In the genomic region with DNA sequence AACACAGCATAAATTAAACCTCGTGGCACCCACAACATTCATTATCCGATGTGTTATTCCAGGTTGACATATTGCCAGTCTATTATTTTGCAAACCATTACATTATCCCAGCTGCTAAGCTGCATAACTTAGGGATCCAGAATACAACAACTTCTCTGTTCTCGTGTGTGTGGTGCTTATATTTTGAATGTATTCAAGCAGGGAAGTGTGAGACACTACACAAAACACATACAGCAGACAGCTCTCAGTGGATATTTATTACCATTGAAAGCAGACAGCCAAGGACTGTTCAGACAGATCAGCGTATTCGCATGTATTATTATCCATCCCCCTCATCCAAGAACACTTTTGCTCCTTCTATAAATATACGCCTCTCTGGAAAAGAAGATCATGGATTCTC, we compare ENCODE assay signal across 25 mouse cellular contexts.
DNase-seq lines count a peak whose midpoint lies in the region; ATAC-seq and TF ChIP-seq lines count a peak whose summit lies in the region.
"Had no signal": no experiment of that assay in that cellular context is flagged by ENCODE, and none has a peak within 500 bp of the region (broad histone marks: within the 10 kb centered on the region; RNA-seq: fewer than 3 reads in every experiment).

No protein-coding gene starts in this region.

- H3K9me3 ChIP-seq in forebrain, embryonic 11.5 days (ENCODE audit: control insufficient read depth, low read length) = no peaks in the 10 kb centered on the region
- 0 out of 2 replicates have a peak, but pooled peaks cover 3% of the 10 kb centered on the region for H3K9me3 ChIP-seq in forebrain, embryonic 10.5 days
- H3K9me3 ChIP-seq in midbrain, embryonic 13.5 days = no peaks in the 10 kb centered on the region
- H3K9me3 ChIP-seq in midbrain, postnatal 0 days (ENCODE audit: low read length) = no peaks in the 10 kb centered on the region
- no peaks in the 10 kb centered on the region for H3K9me3 ChIP-seq in forebrain, embryonic 13.5 days (replicated peaks)
- no peaks in the 10 kb centered on the region for H3K9me3 ChIP-seq in midbrain, embryonic 16.5 days (replicated peaks; ENCODE audit: control insufficient read depth, low read length, poor library complexity, severe bottlenecking)
- H3K9me3 ChIP-seq in kidney, embryonic 14.5 days (ENCODE audit: control insufficient read depth, low read length) = no peaks in the 10 kb centered on the region
- H3K9me3 ChIP-seq: intestine, embryonic 15.5 days; liver, embryonic 15.5 days; lung, embryonic 15.5 days; midbrain, embryonic 12.5 days; neural tube, embryonic 15.5 days; stomach, embryonic 15.5 days had no signal

- H3K9ac ChIP-seq in forebrain, embryonic 11.5 days (ENCODE audit: low read length) = no peak overlapping the region
- no peak overlapping the region for H3K9ac ChIP-seq in midbrain, embryonic 13.5 days (replicated peaks)
- H3K9ac ChIP-seq in midbrain, postnatal 0 days (replicated peaks; ENCODE audit: low read length, poor library complexity, severe bottlenecking) = no peak overlapping the region
- H3K9ac ChIP-seq in forebrain, embryonic 13.5 days = no peak overlapping the region
- no peak overlapping the region for H3K9ac ChIP-seq in midbrain, embryonic 16.5 days (ENCODE audit: low read depth, low read length)
- H3K9ac ChIP-seq in kidney, embryonic 14.5 days (ENCODE audit: low read depth, low read length) = no peak overlapping the region
- H3K9ac ChIP-seq: intestine, embryonic 15.5 days; liver, embryonic 15.5 days; lung, embryonic 15.5 days; midbrain, embryonic 12.5 days; neural tube, embryonic 15.5 days; stomach, embryonic 15.5 days had no signal

- H3K4me2 ChIP-seq in forebrain, embryonic 11.5 days (ENCODE audit: low read depth, low read length, severe bottlenecking) = no peak overlapping the region
- no peak overlapping the region for H3K4me2 ChIP-seq in midbrain, embryonic 13.5 days (replicated peaks)
- no peak overlapping the region for H3K4me2 ChIP-seq in midbrain, postnatal 0 days (ENCODE audit: low read depth, low read length, poor library complexity, severe bottlenecking)
- H3K4me2 ChIP-seq in forebrain, embryonic 13.5 days = no peak overlapping the region
- H3K4me2 ChIP-seq in midbrain, embryonic 16.5 days (ENCODE audit: low read length) = no peak overlapping the region
- no peak overlapping the region for H3K4me2 ChIP-seq in kidney, embryonic 14.5 days (replicated peaks; ENCODE audit: low read depth, low read length)
- H3K4me2 ChIP-seq: intestine, embryonic 15.5 days; liver, embryonic 15.5 days; lung, embryonic 15.5 days; midbrain, embryonic 12.5 days; neural tube, embryonic 15.5 days; stomach, embryonic 15.5 days had no signal

- H3K4me1 ChIP-seq in forebrain, embryonic 11.5 days (replicated peaks; ENCODE audit: control insufficient read depth, insufficient read depth, low read length) = no peaks in the 10 kb centered on the region
- H3K4me1 ChIP-seq in forebrain, embryonic 10.5 days = no peaks in the 10 kb centered on the region; the same call in 1 of the 2 replicates
- H3K4me1 ChIP-seq in midbrain, embryonic 13.5 days (replicated peaks) = 0 out of 2 replicates have a peak, but pooled peaks cover 5% of the 10 kb centered on the region
- H3K4me1 ChIP-seq in midbrain, postnatal 0 days (ENCODE audit: insufficient read depth, low read length) = no peaks in the 10 kb centered on the region
- peaks cover 4% of the 10 kb centered on the region; the same call in 1 of the 2 replicates for H3K4me1 ChIP-seq in forebrain, embryonic 13.5 days
- peaks cover 8% of the 10 kb centered on the region; the same call in 1 of the 2 replicates for H3K4me1 ChIP-seq in midbrain, embryonic 16.5 days (ENCODE audit: control insufficient read depth, insufficient read depth, low read length)
- H3K4me1 ChIP-seq in kidney, embryonic 14.5 days (ENCODE audit: control insufficient read depth, insufficient read depth, low read length) = no peaks in the 10 kb centered on the region
- H3K4me1 ChIP-seq: liver, embryonic 15.5 days; lung, embryonic 15.5 days; neural tube, embryonic 15.5 days; stomach, embryonic 15.5 days had no signal

- DNase-seq in forebrain, embryonic 11.5 days (ENCODE audit: low spot score) = no peak
- DNase-seq in forebrain, embryonic 10.5 days (ENCODE audit: extremely low spot score, low spot score) = no peak
- DNase-seq in midbrain, postnatal 0 days (ENCODE audit: low spot score) = no peak
- DNase-seq in gastrocnemius, adult 18-20 months (ENCODE audit: low spot score) = no peak
- DNase-seq: adrenal gland, postnatal 10 days; cerebellum, adult 18-20 months; cerebellum, postnatal 10 days; gastrocnemius, postnatal 10 days; kidney, adult 2 months; kidney, postnatal 10 days; liver; right cerebral cortex, postnatal 25 days had no signal

- H3K4me3 ChIP-seq in forebrain, embryonic 11.5 days (ENCODE audit: low read depth, low read length) = no peak overlapping the region
- no peak overlapping the region for H3K4me3 ChIP-seq in forebrain, embryonic 10.5 days
- no peak overlapping the region for H3K4me3 ChIP-seq in midbrain, embryonic 13.5 days (replicated peaks)
- H3K4me3 ChIP-seq in midbrain, postnatal 0 days (ENCODE audit: low read depth, low read length) = no peak overlapping the region
- no peak overlapping the region for H3K4me3 ChIP-seq in forebrain, embryonic 13.5 days
- no peak overlapping the region for H3K4me3 ChIP-seq in midbrain, embryonic 16.5 days (ENCODE audit: low read depth, low read length)
- no peak overlapping the region for H3K4me3 ChIP-seq in kidney, embryonic 14.5 days (ENCODE audit: low read length)
- H3K4me3 ChIP-seq: intestine, embryonic 15.5 days; liver, embryonic 15.5 days; lung, embryonic 15.5 days; midbrain, embryonic 12.5 days; myocyte; neural tube, embryonic 15.5 days; stomach, embryonic 15.5 days had no signal

- no peaks in the 10 kb centered on the region for H3K27me3 ChIP-seq in forebrain, embryonic 11.5 days (ENCODE audit: control insufficient read depth, insufficient read depth, low read length)
- no peaks in the 10 kb centered on the region for H3K27me3 ChIP-seq in forebrain, embryonic 10.5 days (ENCODE audit: poor library complexity, severe bottlenecking)
- no peaks in the 10 kb centered on the region for H3K27me3 ChIP-seq in midbrain, embryonic 13.5 days
- H3K27me3 ChIP-seq in midbrain, postnatal 0 days (ENCODE audit: insufficient read depth, low read length) = no peaks in the 10 kb centered on the region
- H3K27me3 ChIP-seq in forebrain, embryonic 13.5 days = no peaks in the 10 kb centered on the region
- H3K27me3 ChIP-seq in midbrain, embryonic 16.5 days (ENCODE audit: control insufficient read depth, insufficient read depth, low read depth, low read length) = no peaks in the 10 kb centered on the region
- no peaks in the 10 kb centered on the region for H3K27me3 ChIP-seq in kidney, embryonic 14.5 days (ENCODE audit: control insufficient read depth, insufficient read depth, low read length)
- H3K27me3 ChIP-seq: CH12.LX; intestine, embryonic 15.5 days; liver, embryonic 15.5 days; lung, embryonic 15.5 days; midbrain, embryonic 12.5 days; neural tube, embryonic 15.5 days; stomach, embryonic 15.5 days had no signal

- no peak overlapping the region for H3K27ac ChIP-seq in forebrain, embryonic 11.5 days (ENCODE audit: low read depth, low read length)
- no peak overlapping the region for H3K27ac ChIP-seq in forebrain, embryonic 10.5 days
- H3K27ac ChIP-seq in midbrain, embryonic 13.5 days = peak overlapping the region; percentile 30; the same call in 1 of the 2 replicates
- H3K27ac ChIP-seq in midbrain, postnatal 0 days (ENCODE audit: low read depth, low read length) = no peak overlapping the region
- no peak overlapping the region for H3K27ac ChIP-seq in forebrain, embryonic 13.5 days
- H3K27ac ChIP-seq in midbrain, embryonic 16.5 days (ENCODE audit: low read length) = peak overlapping the region; percentile 39; the same call in 1 of the 2 replicates
- no peak overlapping the region for H3K27ac ChIP-seq in kidney, embryonic 14.5 days (ENCODE audit: low read depth, low read length)
- H3K27ac ChIP-seq: hindbrain, postnatal 0 days; intestine, embryonic 15.5 days; liver, embryonic 15.5 days; lung, embryonic 15.5 days; midbrain, embryonic 12.5 days; neural tube, embryonic 15.5 days; stomach, embryonic 15.5 days had no signal

- no peaks in the 10 kb centered on the region for H3K36me3 ChIP-seq in forebrain, embryonic 11.5 days (ENCODE audit: control insufficient read depth, insufficient read depth, low read length)
- H3K36me3 ChIP-seq in forebrain, embryonic 10.5 days (replicated peaks) = no peaks in the 10 kb centered on the region; the same call in 1 of the 2 replicates
- no peaks in the 10 kb centered on the region for H3K36me3 ChIP-seq in midbrain, embryonic 13.5 days
- H3K36me3 ChIP-seq in midbrain, postnatal 0 days (ENCODE audit: insufficient read depth, low read length) = no peaks in the 10 kb centered on the region
- H3K36me3 ChIP-seq in forebrain, embryonic 13.5 days (ENCODE audit: poor library complexity, severe bottlenecking) = no peaks in the 10 kb centered on the region
- no peaks in the 10 kb centered on the region for H3K36me3 ChIP-seq in midbrain, embryonic 16.5 days (ENCODE audit: control insufficient read depth, insufficient read depth, low read length)
- no peaks in the 10 kb centered on the region for H3K36me3 ChIP-seq in kidney, embryonic 14.5 days (ENCODE audit: control insufficient read depth, insufficient read depth, low read length)
- H3K36me3 ChIP-seq: intestine, embryonic 15.5 days; liver, embryonic 15.5 days; lung, embryonic 15.5 days; midbrain, embryonic 12.5 days; neural tube, embryonic 15.5 days; stomach, embryonic 15.5 days had no signal

- ATAC-seq in forebrain, embryonic 11.5 days (replicated peaks; ENCODE audit: low FRiP score) = 0 out of 2 replicates have a peak, but pooled peaks have one; percentile 33
- peak; percentile 27; the same call in 1 of the 2 replicates for ATAC-seq in midbrain, embryonic 13.5 days
- no peak for ATAC-seq in midbrain, postnatal 0 days (ENCODE audit: low FRiP score)
- ATAC-seq in forebrain, embryonic 13.5 days = peak; percentile 92
- ATAC-seq in midbrain, embryonic 16.5 days = no peak
- ATAC-seq in kidney, embryonic 14.5 days (ENCODE audit: low FRiP score, low TSS enrichment) = no peak
- ATAC-seq: hindbrain, postnatal 0 days; intestine, embryonic 15.5 days had no signal

- 78% methylated on average over 6 of the region's 6 CpGs for WGBS in forebrain, embryonic 11.5 days
- 88% methylated on average over 6 of the region's 6 CpGs for WGBS in forebrain, embryonic 10.5 days
- WGBS in midbrain, embryonic 13.5 days = 68% methylated on average over 6 of the region's 6 CpGs
- 64% methylated on average over 6 of the region's 6 CpGs for WGBS in midbrain, postnatal 0 days
- 52% methylated on average over 6 of the region's 6 CpGs for WGBS in forebrain, embryonic 13.5 days
- WGBS in midbrain, embryonic 16.5 days = 61% methylated on average over 6 of the region's 6 CpGs
- WGBS in kidney, embryonic 14.5 days = 70% methylated on average over 6 of the region's 6 CpGs

- TF ChIP-seq CTCF in midbrain, postnatal 0 days (IDR thresholded peaks at IDR 0.05) = no peak

Comparison
In these comparisons a context has a peak if more than half of its experiments do, and no peak if none do; other contexts are left out.
1. ATAC-seq: peak in forebrain, embryonic 11.5 days (single experiment), midbrain, embryonic 13.5 days (single experiment) and forebrain, embryonic 13.5 days (single experiment); none in midbrain, postnatal 0 days (single experiment), midbrain, embryonic 16.5 days (single experiment) and kidney, embryonic 14.5 days (single experiment).
2. H3K27ac ChIP-seq: peak in midbrain, embryonic 13.5 days (single experiment) and midbrain, embryonic 16.5 days (single experiment); none in forebrain, embryonic 11.5 days (single experiment), forebrain, embryonic 10.5 days (single experiment), midbrain, postnatal 0 days (single experiment), forebrain, embryonic 13.5 days (single experiment) and kidney, embryonic 14.5 days (single experiment).